Mouse (Mus musculus) midbrain, embryonic 13.5 days (tissue): Measurements from ENCODE around the gene Babam2. TPM values are rescaled to one million over a fixed set of nuclear protein-coding genes. Genes with fewer than 3 reads are reported as not detected.

Experiments used
- ATAC-seq: fragments of 200-750 bp; cut with Nextera tagmentation; 2 replicates; pipeline ENCODE4 v1.8.0; 2017; ENCODE audit warnings: mild to moderate bottlenecking, moderate TSS enrichment, moderate library complexity
- H3K27ac ChIP-seq: fragments of 300-500 bp; sonication (generic); 2 replicates; pipeline ENCODE4 v1.5.1; 2015; ENCODE audit warnings: inconsistent platforms, mild to moderate bottlenecking, moderate library complexity
- H3K27me3 ChIP-seq: fragments of 300-500 bp; sonication (generic); 2 replicates; pipeline ENCODE4 v1.6.1; 2015; ENCODE audit warnings: mild to moderate bottlenecking, inconsistent platforms
- H3K36me3 ChIP-seq: fragments of 300-500 bp; sonication (generic); 2 replicates; pipeline ENCODE4 v1.6.1; 2015; ENCODE audit warnings: mild to moderate bottlenecking, inconsistent platforms
- H3K4me1 ChIP-seq: fragments of 300-500 bp; sonication (generic); replicated peaks from 2 replicates; pipeline ENCODE4 v1.6.1; 2015; ENCODE audit warnings: inconsistent platforms
- H3K4me2 ChIP-seq: fragments of 300-500 bp; sonication (generic); replicated peaks from 2 replicates; pipeline ENCODE4 v1.6.1; 2015; ENCODE audit warnings: moderate library complexity, mild to moderate bottlenecking, inconsistent platforms
- H3K4me3 ChIP-seq: fragments of 300-500 bp; sonication (generic); replicated peaks from 2 replicates; pipeline ENCODE4 v1.5.1; 2015; ENCODE audit warnings: mild to moderate bottlenecking, inconsistent platforms
- H3K9ac ChIP-seq: fragments of 300-500 bp; sonication (generic); replicated peaks from 2 replicates; pipeline ENCODE4 v1.6.1; 2015; ENCODE audit warnings: mild to moderate bottlenecking, inconsistent platforms
- H3K9me3 ChIP-seq: fragments of 300-500 bp; sonication (generic); 2 replicates; pipeline ENCODE4 v1.6.1; 2016; ENCODE audit warnings: mild to moderate bottlenecking, inconsistent platforms
- WGBS: fragments of 180-500 bp; shearing (Covaris S2); methylation state at CpG from one replicate; pipeline ENCODE4 v1.1.7; 2015; 5-methylcytosine and 5-hydroxymethylcytosine counted together
- polyA plus RNA-seq: library from polyadenylated mRNA; unstranded; fragments of >200 nt; fragmentation: Nextera tagmentation; extraction: Ambion mirVana; gene quantifications from 2 replicates; pipeline ENCODE4 v1.2.1, GENCODE M21; 2015

Gene Babam2
- polyA plus RNA-seq, 1 experiment from 2014 or later, result 63.4 TPM

GRCm38 (mm10) chr5:31880457-31880856 is 183.0 kb downstream of the Babam2 start:
- Histone ChIP-seq H3K4me3 (no peak overlapping the region), H3K9ac (no peak overlapping the region), H3K27me3 (no peaks in the 10 kb centered on the region), H3K27ac (no peak overlapping the region), H3K9me3 (no peaks in the 10 kb centered on the region), H3K4me1 (no peaks in the 10 kb centered on the region), H3K36me3 (no peaks in the 10 kb centered on the region), H3K4me2 (no peak overlapping the region)
- no peak for ATAC-seq
- WGBS, result 86% methylated on average over 2 of the region's 2 CpGs

- 91% methylated on average over 3 of the region's 3 CpGs for WGBS
- Histone ChIP-seq H3K27ac (no peak overlapping the region), H3K4me2 (no peak overlapping the region), H3K4me1 (no peaks in the 10 kb centered on the region), H3K9ac (no peak overlapping the region), H3K36me3 (no peaks in the 10 kb centered on the region), H3K27me3 (no peaks in the 10 kb centered on the region), H3K4me3 (no peak overlapping the region), H3K9me3 (no peaks in the 10 kb centered on the region)
- ATAC-seq, result no peak
Observed at GRCm38 (mm10) chr5:31882297-31882696, 184.8 kb downstream of the Babam2 start.

GRCm38 (mm10) chr5:31884962-31885361 is 187.5 kb downstream of the Babam2 start:
- Histone ChIP-seq H3K4me2 (no peak overlapping the region), H3K9ac (no peak overlapping the region), H3K4me3 (no peak overlapping the region), H3K36me3 (no peaks in the 10 kb centered on the region), H3K27me3 (no peaks in the 10 kb centered on the region), H3K27ac (no peak overlapping the region), H3K4me1 (no peaks in the 10 kb centered on the region), H3K9me3 (no peaks in the 10 kb centered on the region)
- WGBS, result 93% methylated on average over 4 of the region's 4 CpGs
- no peak for ATAC-seq

GRCm38 (mm10) chr5:31887590-31887989 is 190.1 kb downstream of the Babam2 start:
- no peaks in the 10 kb centered on the region for H3K27me3 ChIP-seq
- H3K4me2 ChIP-seq, result no peak overlapping the region
- 90% methylated on average over 5 of the region's 5 CpGs for WGBS
- no peak overlapping the region for H3K4me3 ChIP-seq
- no peak overlapping the region for H3K9ac ChIP-seq
- H3K36me3 ChIP-seq, result no peaks in the 10 kb centered on the region
- no peak overlapping the region for H3K27ac ChIP-seq
- no peaks in the 10 kb centered on the region for H3K9me3 ChIP-seq
- ATAC-seq, result no peak
- no peaks in the 10 kb centered on the region for H3K4me1 ChIP-seq

GRCm38 (mm10) chr5:31888341-31888740 is 190.9 kb downstream of the Babam2 start:
- 82% methylated on average over 3 of the region's 3 CpGs for WGBS
- no peak for ATAC-seq
- Histone ChIP-seq H3K27me3 (no peaks in the 10 kb centered on the region), H3K4me1 (no peaks in the 10 kb centered on the region), H3K9me3 (no peaks in the 10 kb centered on the region), H3K4me3 (no peak overlapping the region), H3K9ac (no peak overlapping the region), H3K4me2 (no peak overlapping the region), H3K27ac (no peak overlapping the region), H3K36me3 (no peaks in the 10 kb centered on the region)

GRCm38 (mm10) chr5:31892631-31893030 is 195.1 kb downstream of the Babam2 start:
- Histone ChIP-seq H3K9ac (no peak overlapping the region), H3K27ac (no peak overlapping the region), H3K9me3 (no peaks in the 10 kb centered on the region), H3K27me3 (no peaks in the 10 kb centered on the region), H3K4me1 (no peaks in the 10 kb centered on the region), H3K4me3 (no peak overlapping the region), H3K4me2 (no peak overlapping the region), H3K36me3 (no peaks in the 10 kb centered on the region)
- ATAC-seq, result no peak
- WGBS, result 92% methylated on average over 4 of the region's 4 CpGs

- 87% methylated on average over 3 of the region's 3 CpGs for WGBS
- Histone ChIP-seq H3K27ac (no peak overlapping the region), H3K4me3 (no peak overlapping the region), H3K9ac (no peak overlapping the region), H3K27me3 (no peaks in the 10 kb centered on the region), H3K4me1 (no peaks in the 10 kb centered on the region), H3K9me3 (no peaks in the 10 kb centered on the region), H3K36me3 (no peaks in the 10 kb centered on the region), H3K4me2 (no peak overlapping the region)
- no peak for ATAC-seq
Observed at GRCm38 (mm10) chr5:31899901-31900300, 202.4 kb downstream of the Babam2 start.

GRCm38 (mm10) chr5:31902144-31902543 is 204.7 kb downstream of the Babam2 start:
- H3K9ac ChIP-seq, result no peak overlapping the region
- no peak overlapping the region for H3K4me2 ChIP-seq
- no peak for ATAC-seq
- 93% methylated on average over 2 of the region's 2 CpGs for WGBS
- no peaks in the 10 kb centered on the region for H3K27me3 ChIP-seq
- no peaks in the 10 kb centered on the region for H3K9me3 ChIP-seq
- no peak overlapping the region for H3K4me3 ChIP-seq
- H3K27ac ChIP-seq, result no peak overlapping the region
- no peaks in the 10 kb centered on the region for H3K36me3 ChIP-seq
- no peaks in the 10 kb centered on the region for H3K4me1 ChIP-seq

GRCm38 (mm10) chr5:31902891-31903290 is 205.4 kb downstream of the Babam2 start:
- ATAC-seq, result no peak
- no peak overlapping the region for H3K4me2 ChIP-seq
- no peaks in the 10 kb centered on the region for H3K36me3 ChIP-seq
- H3K27me3 ChIP-seq, result no peaks in the 10 kb centered on the region
- no peaks in the 10 kb centered on the region for H3K4me1 ChIP-seq
- 88% methylated on average over 5 of the region's 5 CpGs for WGBS
- H3K9ac ChIP-seq, result no peak overlapping the region
- H3K27ac ChIP-seq, result no peak overlapping the region
- no peaks in the 10 kb centered on the region for H3K9me3 ChIP-seq
- no peak overlapping the region for H3K4me3 ChIP-seq

- Histone ChIP-seq H3K27ac (no peak overlapping the region), H3K9ac (no peak overlapping the region), H3K4me3 (no peak overlapping the region), H3K36me3 (no peaks in the 10 kb centered on the region), H3K9me3 (no peaks in the 10 kb centered on the region), H3K27me3 (no peaks in the 10 kb centered on the region), H3K4me1 (no peaks in the 10 kb centered on the region), H3K4me2 (no peak overlapping the region)
- no peak for ATAC-seq
- WGBS, result 72% methylated on average over 6 of the region's 6 CpGs
Observed at GRCm38 (mm10) chr5:31904968-31905683, 207.6 kb downstream of the Babam2 start.

GRCm38 (mm10) chr5:31905808-31906207 is 208.3 kb downstream of the Babam2 start:
- Histone ChIP-seq H3K27me3 (no peaks in the 10 kb centered on the region), H3K36me3 (no peaks in the 10 kb centered on the region), H3K9ac (no peak overlapping the region), H3K27ac (no peak overlapping the region), H3K4me1 (no peaks in the 10 kb centered on the region), H3K4me3 (no peak overlapping the region), H3K9me3 (no peaks in the 10 kb centered on the region), H3K4me2 (no peak overlapping the region)
- ATAC-seq, result no peak
- WGBS, result 84% methylated on average over 7 of the region's 7 CpGs

GRCm38 (mm10) chr5:31906286-31906951 is 208.9 kb downstream of the Babam2 start:
- 97% methylated on average over 7 of the region's 7 CpGs for WGBS
- ATAC-seq, result no peak

More at GRCm38 (mm10) chr5:31906286-31906951, 208.9 kb downstream of the Babam2 start:
- no peaks in the 10 kb centered on the region for H3K9me3 ChIP-seq
- no peak overlapping the region for H3K4me2 ChIP-seq
- H3K4me3 ChIP-seq, result no peak overlapping the region
- H3K27ac ChIP-seq, result no peak overlapping the region
- H3K9ac ChIP-seq, result no peak overlapping the region
- no peaks in the 10 kb centered on the region for H3K36me3 ChIP-seq
- H3K27me3 ChIP-seq, result no peaks in the 10 kb centered on the region
- no peaks in the 10 kb centered on the region for H3K4me1 ChIP-seq
